17 mouse cellular contexts compared by ENCODE assay signal in the genomic region with DNA sequence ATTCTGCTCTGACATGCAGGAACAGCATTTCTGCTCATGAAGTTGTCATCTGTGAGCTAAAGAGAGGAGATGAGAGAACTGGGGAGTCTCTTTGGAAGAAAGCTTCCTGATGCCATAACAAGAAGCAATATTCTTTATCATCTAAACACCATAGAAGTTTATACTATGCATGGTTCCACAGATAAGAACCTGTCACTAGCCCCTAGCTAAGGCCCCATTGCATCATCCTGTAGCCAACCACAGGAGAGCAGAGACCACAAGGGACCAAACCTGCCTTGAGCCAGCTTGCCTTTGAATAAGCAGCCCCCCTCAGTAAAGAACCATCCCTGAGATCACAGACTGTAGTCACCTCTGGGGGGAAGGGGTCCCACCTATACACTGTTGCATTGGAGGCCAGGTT.
"Had no signal": no experiment of that assay in that cellular context is flagged by ENCODE, and none has a peak within 500 bp of the region (broad histone marks: within the 10 kb centered on the region; RNA-seq: fewer than 3 reads in every experiment).

No protein-coding gene starts in this region.

- H3K4me3 ChIP-seq: megakaryocyte, embryonic 14.5 days; midbrain, embryonic 13.5 days; midbrain, embryonic 15.5 days; neural tube, embryonic 12.5 days had no signal

- H3K36me3 ChIP-seq: midbrain, embryonic 13.5 days; midbrain, embryonic 15.5 days; neural tube, embryonic 12.5 days had no signal

- DNase-seq: lung, adult 2 months; lung, postnatal 10 days; lung, postnatal 36 days; retina, postnatal 1 day; right cerebral cortex, adult 18-20 months; right cerebral cortex, postnatal 25 days; right cerebral cortex, postnatal 4 days; spleen, adult 18-20 months; thymus, adult 18-20 months; thymus, postnatal 14 days; thymus, postnatal 36 days had no signal

- H3K27ac ChIP-seq: macrophage; midbrain, embryonic 13.5 days; midbrain, embryonic 15.5 days; neural tube, embryonic 12.5 days had no signal

- H3K9me3 ChIP-seq: megakaryocyte, embryonic 14.5 days; midbrain, embryonic 13.5 days; midbrain, embryonic 15.5 days; neural tube, embryonic 12.5 days had no signal

- H3K9ac ChIP-seq: midbrain, embryonic 13.5 days; midbrain, embryonic 15.5 days; neural tube, embryonic 12.5 days had no signal

- H3K4me1 ChIP-seq: megakaryocyte, embryonic 14.5 days; neural tube, embryonic 12.5 days had no signal

- H3K27me3 ChIP-seq: megakaryocyte, embryonic 14.5 days; midbrain, embryonic 15.5 days had no signal

- H3K4me2 ChIP-seq: midbrain, embryonic 11.5 days; midbrain, embryonic 13.5 days; midbrain, embryonic 15.5 days; neural tube, embryonic 12.5 days had no signal

- ATAC-seq: midbrain, embryonic 13.5 days; midbrain, embryonic 15.5 days had no signal
